In genomic region chr7:125444464-125445401, GRCm38 (mm10) we compare ENCODE assay signal across 8 mouse cellular contexts. TPM values are rescaled to one million over a fixed set of nuclear protein-coding genes. Genes with fewer than 3 reads are reported as not detected.
DNase-seq lines count a peak whose midpoint lies in the region; ATAC-seq and TF ChIP-seq lines count a peak whose summit lies in the region.

Gene Kdm8, plus strand, starts transcription at chr7:125444676.

- H3K27me3 ChIP-seq in Patski: no peaks in the 10 kb centered on the region
- no peaks in the 10 kb centered on the region for H3K27me3 ChIP-seq in hindbrain, embryonic 13.5 days

- H3K4me1 ChIP-seq in hindbrain, embryonic 13.5 days (replicated peaks): peaks cover 23% of the 10 kb centered on the region

- H3K4me2 ChIP-seq in hindbrain, embryonic 13.5 days: peak within 1 kb of the TSS; percentile 71

- peak within 1 kb of the TSS; percentile 74 for H3K9ac ChIP-seq in hindbrain, embryonic 13.5 days

- in situ Hi-C loops in Patski (cut with MboI; ENCODE audit: low pct_unique_long_range_greater_than_20kb): no loop called here

- peak; percentile 83 for ATAC-seq in Patski
- ATAC-seq in hindbrain, embryonic 13.5 days (ENCODE audit: low FRiP score): peak; percentile 97

- POLR2A ChIA-PET in Patski (lab: Charles Lee): no interaction called here

- H3K9me3 ChIP-seq in hindbrain, embryonic 13.5 days: no peaks in the 10 kb centered on the region

- peak within 1 kb of the TSS; percentile 59 for H3K4me3 ChIP-seq in hindbrain, embryonic 13.5 days

- H3K27ac ChIP-seq in hindbrain, embryonic 13.5 days: peak within 1 kb of the TSS; percentile 98

- CTCF ChIA-PET in Patski (lab: Charles Lee): interaction anchor here (1.3 kb wide), 1 partner anchor 15 kb away, joined by 5 read pairs; no protein-coding TSS in a partner anchor

- TF ChIP-seq CTCF in Patski (IDR thresholded peaks at IDR 0.05): no peak

- peak; percentile 49 for DNase-seq in Patski (ENCODE audit: low read depth, low spot score)
- peak; percentile 95 to 96 for DNase-seq in cerebellum, postnatal 14 days
- DNase-seq in frontal cortex, postnatal 14 days (ENCODE audit: low spot score in 2 of 2): peak; percentile 84 to 88
- DNase-seq in layer of hippocampus, postnatal 25 days (ENCODE audit: extremely low spot score in 1 of 2, low spot score in 1 of 2): peak; percentile 85
- DNase-seq in lung, postnatal 25 days (ENCODE audit: low spot score): peak; percentile 94
- peak; percentile 98 for DNase-seq in retina, embryonic 14.5 days (ENCODE audit: low spot score)
- peak; percentile 96 for DNase-seq in thymus, postnatal 4 days

- no peaks in the 10 kb centered on the region; the same call in 1 of the 2 replicates for H3K36me3 ChIP-seq in hindbrain, embryonic 13.5 days

- WGBS in hindbrain, embryonic 13.5 days: 2% methylated on average over 61 of the region's 61 CpGs

RNA-seq across cellular contexts. Expression of gene Kdm8, which starts in this region (rescaled TPM):
- 1.0 TPM for polyA plus RNA-seq in Patski (2021)
- polyA plus RNA-seq in hindbrain, embryonic 13.5 days (2015; fragmentation: Nextera tagmentation; extraction: Ambion mirVana): 5.4 and 5.9 TPM in 2 replicates
- total RNA-seq in layer of hippocampus, postnatal 25 days (2021): 1 to 10 TPM; 3.9 to 5.6 TPM

Comparison
In these comparisons a context has a peak if more than half of its experiments do, and no peak if none do; other contexts are left out.
1. Peak in every context shown above with its lines: DNase-seq, ATAC-seq, H3K4me3 ChIP-seq and H3K27ac ChIP-seq.